In the genomic region with DNA sequence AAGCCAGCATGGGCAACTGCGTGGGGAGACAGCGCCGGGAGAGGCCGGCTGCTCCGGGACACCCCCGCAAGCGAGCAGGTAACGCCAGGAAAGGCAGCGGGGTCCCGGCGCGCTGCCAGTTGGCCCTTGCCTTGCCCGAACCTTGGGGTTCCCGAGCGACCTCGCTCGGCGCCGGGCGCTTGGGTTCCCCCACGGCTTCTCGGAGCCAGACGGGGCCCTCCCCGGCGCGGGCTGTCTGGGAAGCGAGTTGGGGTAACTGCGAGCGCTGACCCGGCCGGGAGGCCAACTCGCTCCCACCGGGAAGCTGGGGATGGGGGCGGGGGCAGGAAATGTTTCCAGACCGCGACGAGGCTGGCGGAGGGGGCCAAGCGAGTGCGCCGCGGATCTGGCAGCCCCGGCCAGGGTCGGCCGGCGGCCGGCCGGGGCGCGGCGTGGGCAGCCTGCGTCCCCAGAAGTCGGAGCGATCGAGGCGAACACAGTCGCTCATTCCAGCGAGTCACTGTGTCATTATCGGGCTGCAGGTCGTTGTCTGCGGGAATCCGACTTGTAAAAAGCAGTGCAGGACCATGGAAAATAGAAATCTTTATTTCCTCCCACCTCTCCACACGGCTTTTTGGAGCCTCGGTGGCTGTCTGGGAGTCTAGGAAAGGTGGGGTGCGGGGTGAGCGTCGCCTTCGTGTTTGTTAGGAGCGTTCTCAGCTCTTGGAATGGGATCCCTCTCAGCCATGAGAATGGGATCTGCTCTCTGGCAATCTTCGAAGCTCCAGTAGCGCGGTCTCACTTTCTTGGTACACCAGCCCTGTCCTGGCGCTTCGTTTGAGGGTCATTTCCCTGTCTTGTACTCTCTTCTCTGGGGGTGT, we compare ENCODE assay signal across 8 mouse cellular contexts. TPM values are rescaled to one million over a fixed set of nuclear protein-coding genes. Genes with fewer than 3 reads are reported as not detected.
DNase-seq lines count a peak whose midpoint lies in the region; ATAC-seq and TF ChIP-seq lines count a peak whose summit lies in the region.

No protein-coding gene starts in this region.

- no peak; the same call in 1 of the 2 replicates for ATAC-seq in kidney, postnatal 0 days (replicated peaks; ENCODE audit: low FRiP score, low read depth)

- peak overlapping the region; percentile 93 for H3K27ac ChIP-seq in heart, embryonic 10.5 days
- peak overlapping the region; percentile 95 for H3K27ac ChIP-seq in kidney, postnatal 0 days
- H3K27ac ChIP-seq in midbrain, embryonic 10.5 days (replicated peaks): peak overlapping the region; percentile 88
- peak overlapping the region; percentile 65 for H3K27ac ChIP-seq in small intestine, adult 2 months (ENCODE audit: insufficient read depth, low read depth, low read length)

- peak overlapping the region; percentile 85 for H3K9ac ChIP-seq in kidney, postnatal 0 days (ENCODE audit: low read depth, low read length)

- peak overlapping the region; percentile 95 for H3K4me3 ChIP-seq in heart, embryonic 10.5 days
- peak overlapping the region; percentile 86 for H3K4me3 ChIP-seq in kidney, postnatal 0 days (replicated peaks; ENCODE audit: low read depth, low read length)
- peak overlapping the region; percentile 71 for H3K4me3 ChIP-seq in midbrain, embryonic 10.5 days
- peak overlapping the region; percentile 92 for H3K4me3 ChIP-seq in small intestine, adult 2 months (ENCODE audit: low read depth, low read length)

- peaks cover 16% of the 10 kb centered on the region for H3K4me1 ChIP-seq in heart, embryonic 10.5 days
- H3K4me1 ChIP-seq in kidney, postnatal 0 days (replicated peaks; ENCODE audit: insufficient read depth, low read length): 0 out of 2 replicates have a peak, but pooled peaks cover 3% of the 10 kb centered on the region
- peaks cover 32% of the 10 kb centered on the region for H3K4me1 ChIP-seq in midbrain, embryonic 10.5 days
- H3K4me1 ChIP-seq in small intestine, adult 2 months (ENCODE audit: control insufficient read depth, insufficient read depth, insufficient read length, low read length): no peaks in the 10 kb centered on the region

- H3K36me3 ChIP-seq in heart, embryonic 10.5 days: no peaks in the 10 kb centered on the region
- no peaks in the 10 kb centered on the region for H3K36me3 ChIP-seq in kidney, postnatal 0 days (ENCODE audit: insufficient read depth, low read length)
- 0 out of 2 replicates have a peak, but pooled peaks cover 6% of the 10 kb centered on the region for H3K36me3 ChIP-seq in midbrain, embryonic 10.5 days
- no peaks in the 10 kb centered on the region for H3K36me3 ChIP-seq in small intestine, adult 2 months (ENCODE audit: control insufficient read depth, insufficient read depth, low read length)

- TF ChIP-seq POLR2A in small intestine, adult 2 months (IDR thresholded peaks at IDR 0.05; ENCODE audit: low read depth, low read length): no peak

- no peaks in the 10 kb centered on the region for H3K9me3 ChIP-seq in heart, embryonic 10.5 days
- H3K9me3 ChIP-seq in kidney, postnatal 0 days (replicated peaks; ENCODE audit: low read length): no peaks in the 10 kb centered on the region
- H3K9me3 ChIP-seq in midbrain, embryonic 10.5 days (replicated peaks): no peaks in the 10 kb centered on the region

- peak overlapping the region; percentile 67 for H3K4me2 ChIP-seq in kidney, postnatal 0 days (ENCODE audit: low read length)

- under 1% methylated on average over 74 of the region's 74 CpGs for WGBS in heart, embryonic 10.5 days
- WGBS in kidney, postnatal 0 days: under 1% methylated on average over 70 of the region's 74 CpGs
- WGBS in midbrain, embryonic 10.5 days: under 1% methylated on average over 74 of the region's 74 CpGs
- WGBS in small intestine, adult 2 months: under 1% methylated on average over 74 of the region's 74 CpGs

- peak; percentile 27 to 40 for DNase-seq in layer of hippocampus, postnatal 25 days (ENCODE audit: extremely low spot score in 1 of 2, low spot score in 1 of 2)
- DNase-seq in layer of hippocampus, postnatal 14 days (ENCODE audit: low spot score in 2 of 2): no peak
- peak; percentile 32 for DNase-seq in T-cell, adult 2 months (ENCODE audit: low spot score)
- DNase-seq in embryo, embryonic 11 days: peak; percentile 60
- DNase-seq in heart, embryonic 10.5 days (ENCODE audit: low spot score): peak; percentile 80
- peak; percentile 35 for DNase-seq in kidney, postnatal 0 days (ENCODE audit: low spot score)
- peak; percentile 63 for DNase-seq in midbrain, embryonic 10.5 days (ENCODE audit: low spot score)

- 0 out of 2 replicates have a peak, but pooled peaks cover 4% of the 10 kb centered on the region for H3K27me3 ChIP-seq in heart, embryonic 10.5 days (ENCODE audit: insufficient read depth, poor library complexity, severe bottlenecking)
- H3K27me3 ChIP-seq in kidney, postnatal 0 days (ENCODE audit: insufficient read depth, low read length): no peaks in the 10 kb centered on the region
- peaks cover 29% of the 10 kb centered on the region for H3K27me3 ChIP-seq in midbrain, embryonic 10.5 days (ENCODE audit: low read depth, poor library complexity, severe bottlenecking)
- no peaks in the 10 kb centered on the region for H3K27me3 ChIP-seq in small intestine, adult 2 months (ENCODE audit: control insufficient read depth, insufficient read depth, low read length)

- TF ChIP-seq CTCF in kidney, postnatal 0 days (IDR thresholded peaks at IDR 0.05; ENCODE audit: low read depth): no peak
- no peak for TF ChIP-seq CTCF in small intestine, adult 2 months (IDR thresholded peaks at IDR 0.05; ENCODE audit: extremely low read depth, insufficient read length, insufficient replicate concordance, low read depth, low read length)

RNA-seq across cellular contexts. Expression of a gene that starts 0.6 kb away (rescaled TPM):
- total RNA-seq in layer of hippocampus, postnatal 25 days (2021): 10 to 100 TPM; 13.7 to 14.0 TPM
- total RNA-seq in layer of hippocampus, postnatal 14 days (2021): 10 to 100 TPM; 15.6 to 17.0 TPM
- 12.4 and 14.0 TPM in 2 replicates for polyA plus RNA-seq in heart, embryonic 10.5 days (2016; fragmentation: Nextera tagmentation; extraction: Ambion mirVana)
- polyA plus RNA-seq in kidney, postnatal 0 days (2015; fragmentation: Nextera tagmentation; extraction: Ambion mirVana): 31.8 and 36.6 TPM in 2 replicates
- polyA plus RNA-seq in midbrain, embryonic 10.5 days (2016; fragmentation: Nextera tagmentation; extraction: Ambion mirVana): 9.5 and 10.2 TPM in 2 replicates
- polyA plus RNA-seq in small intestine, adult 2 months (2012; rRNA removed): 9.0 and 10.8 TPM in 2 replicates

RNA-seq across cellular contexts. Expression of a gene that starts 1.2 kb away (rescaled TPM):
- 10 to 100 TPM; 28.6 to 42.0 TPM for total RNA-seq in layer of hippocampus, postnatal 25 days (2021)
- total RNA-seq in layer of hippocampus, postnatal 14 days (2021): 10 to 100 TPM; 29.2 to 37.6 TPM
- polyA plus RNA-seq in heart, embryonic 10.5 days (2016; fragmentation: Nextera tagmentation; extraction: Ambion mirVana): 25.4 and 27.0 TPM in 2 replicates
- 23.3 and 26.1 TPM in 2 replicates for polyA plus RNA-seq in kidney, postnatal 0 days (2015; fragmentation: Nextera tagmentation; extraction: Ambion mirVana)
- polyA plus RNA-seq in midbrain, embryonic 10.5 days (2016; fragmentation: Nextera tagmentation; extraction: Ambion mirVana): 34.8 and 39.4 TPM in 2 replicates
- 17.4 and 33.0 TPM in 2 replicates for polyA plus RNA-seq in small intestine, adult 2 months (2012; rRNA removed)

RNA-seq across cellular contexts. Expression of a gene that starts 48.9 kb away (rescaled TPM):
- total RNA-seq in layer of hippocampus, postnatal 25 days (2021): 10 to 100 TPM; 46.4 to 50.9 TPM
- total RNA-seq in layer of hippocampus, postnatal 14 days (2021): 10 to 100 TPM; 53.1 to 56.1 TPM
- 73.4 and 78.9 TPM in 2 replicates for polyA plus RNA-seq in heart, embryonic 10.5 days (2016; fragmentation: Nextera tagmentation; extraction: Ambion mirVana)
- 70.0 and 73.4 TPM in 2 replicates for polyA plus RNA-seq in kidney, postnatal 0 days (2015; fragmentation: Nextera tagmentation; extraction: Ambion mirVana)
- 88.4 and 91.6 TPM in 2 replicates for polyA plus RNA-seq in midbrain, embryonic 10.5 days (2016; fragmentation: Nextera tagmentation; extraction: Ambion mirVana)
- polyA plus RNA-seq in small intestine, adult 2 months (2012; rRNA removed): 27.5 and 42.0 TPM in 2 replicates

RNA-seq across cellular contexts. Expression of a gene that starts 48.9 kb away (rescaled TPM):
- total RNA-seq in layer of hippocampus, postnatal 25 days (2021): 10 to 100 TPM; 28.3 to 32.4 TPM
- 10 to 100 TPM; 26.1 to 26.7 TPM for total RNA-seq in layer of hippocampus, postnatal 14 days (2021)
- polyA plus RNA-seq in heart, embryonic 10.5 days (2016; fragmentation: Nextera tagmentation; extraction: Ambion mirVana): 60.1 and 78.1 TPM in 2 replicates
- 69.3 and 70.2 TPM in 2 replicates for polyA plus RNA-seq in kidney, postnatal 0 days (2015; fragmentation: Nextera tagmentation; extraction: Ambion mirVana)
- polyA plus RNA-seq in midbrain, embryonic 10.5 days (2016; fragmentation: Nextera tagmentation; extraction: Ambion mirVana): 82.1 and 96.4 TPM in 2 replicates
- polyA plus RNA-seq in small intestine, adult 2 months (2012; rRNA removed): 4.7 and 5.9 TPM in 2 replicates

RNA-seq across cellular contexts. Expression of a gene that starts 53.6 kb away (rescaled TPM):
- not detected for total RNA-seq in layer of hippocampus, postnatal 25 days (2021)
- total RNA-seq in layer of hippocampus, postnatal 14 days (2021): under 1 TPM; 0.30 to 0.45 TPM
- not detected in 2 replicates for polyA plus RNA-seq in heart, embryonic 10.5 days (2016; fragmentation: Nextera tagmentation; extraction: Ambion mirVana)
- polyA plus RNA-seq in kidney, postnatal 0 days (2015; fragmentation: Nextera tagmentation; extraction: Ambion mirVana): 0.11 and 0.13 TPM in 2 replicates
- 0.17 and 0.29 TPM in 2 replicates for polyA plus RNA-seq in midbrain, embryonic 10.5 days (2016; fragmentation: Nextera tagmentation; extraction: Ambion mirVana)
- not detected in 2 replicates for polyA plus RNA-seq in small intestine, adult 2 months (2012; rRNA removed)

Comparison
In these comparisons a context has a peak if more than half of its experiments do, and no peak if none do; other contexts are left out.
1. DNase-seq: peak in layer of hippocampus, postnatal 25 days (2 of 2), T-cell, adult 2 months (single experiment), embryo, embryonic 11 days (single experiment), heart, embryonic 10.5 days (single experiment), kidney, postnatal 0 days (single experiment) and midbrain, embryonic 10.5 days (single experiment); none in layer of hippocampus, postnatal 14 days (0 of 2).
2. Peak in every context shown above with its lines, with median percentiles within 50 percentile points of each other: H3K27ac ChIP-seq and H3K4me3 ChIP-seq.